In genomic region chr6:131290430-131290829, GRCm38 (mm10) we compare ENCODE assay signal across 8 mouse cellular contexts. TPM values are rescaled to one million over a fixed set of nuclear protein-coding genes. Genes with fewer than 3 reads are reported as not detected.
DNase-seq lines count a peak whose midpoint lies in the region; ATAC-seq and TF ChIP-seq lines count a peak whose summit lies in the region.

No protein-coding gene starts in this region.

- no peak overlapping the region for H3K27ac ChIP-seq in CH12.LX (ENCODE audit: insufficient read depth, low read depth)
- H3K27ac ChIP-seq in cortical plate, adult 2 months (ENCODE audit: insufficient read depth, low read length) = no peak overlapping the region
- no peak overlapping the region for H3K27ac ChIP-seq in liver, embryonic 12.5 days
- no peak overlapping the region for H3K27ac ChIP-seq in stomach, postnatal 0 days (replicated peaks)
- H3K27ac ChIP-seq in forebrain, embryonic 13.5 days = no peak overlapping the region

- peak; percentile 20 for DNase-seq in layer of hippocampus, adult 9-11 months
- DNase-seq in layer of hippocampus, postnatal 25 days (ENCODE audit: extremely low spot score in 1 of 2, low spot score in 1 of 2) = no peak
- DNase-seq in CH12.LX (ENCODE audit: extremely low read depth) (peak; percentile 46), WW6 (ENCODE audit: low read depth, low spot score) (peak; percentile 22)
- peak; percentile 36 for DNase-seq in stomach, postnatal 0 days (ENCODE audit: low spot score)

- H3K4me1 ChIP-seq in CH12.LX (ENCODE audit: control insufficient read depth in 1 of 2, insufficient read depth in 2 of 2) = peaks cover 3 to 8% of the 10 kb centered on the region in 2 experiments; a peak in 3 of 4 replicates
- no peaks in the 10 kb centered on the region; the same call in 1 of the 2 replicates for H3K4me1 ChIP-seq in cortical plate, adult 2 months (ENCODE audit: control insufficient read depth, insufficient read depth, low read length)
- H3K4me1 ChIP-seq in liver, embryonic 12.5 days = peaks cover 24% of the 10 kb centered on the region
- H3K4me1 ChIP-seq in stomach, postnatal 0 days (replicated peaks; ENCODE audit: control insufficient read depth, insufficient read depth) = 0 out of 2 replicates have a peak, but pooled peaks cover 5% of the 10 kb centered on the region
- H3K4me1 ChIP-seq in forebrain, embryonic 13.5 days = peaks cover 10% of the 10 kb centered on the region

- peak; percentile 58; the same call in 1 of the 2 replicates for ATAC-seq in liver, embryonic 12.5 days
- no peak for ATAC-seq in stomach, postnatal 0 days (ENCODE audit: low FRiP score, low TSS enrichment)
- ATAC-seq in forebrain, embryonic 13.5 days = no peak

- no peaks in the 10 kb centered on the region for H3K27me3 ChIP-seq in CH12.LX (replicated peaks)
- H3K27me3 ChIP-seq in liver, embryonic 12.5 days (replicated peaks) = no peaks in the 10 kb centered on the region
- H3K27me3 ChIP-seq in stomach, postnatal 0 days (ENCODE audit: control insufficient read depth, insufficient read depth, low read length) = no peaks in the 10 kb centered on the region
- H3K27me3 ChIP-seq in forebrain, embryonic 13.5 days = no peaks in the 10 kb centered on the region

- TF ChIP-seq EP300 in CH12.LX (IDR thresholded peaks at IDR 0.05; ENCODE audit: low read length) = no peak
- no peak for TF ChIP-seq EP300 in stomach, postnatal 0 days (optimal IDR thresholded peaks at IDR 0.05)

- TF ChIP-seq POLR2A in CH12.LX (IDR thresholded peaks at IDR 0.05; ENCODE audit: low read depth, low read length) = no peak
- no peak for TF ChIP-seq POLR2A in cortical plate, adult 2 months (IDR thresholded peaks at IDR 0.05; ENCODE audit: extremely low read depth, insufficient read depth, low read length)

- 19% methylated on average over 2 of the region's 2 CpGs for WGBS in liver, embryonic 12.5 days (ENCODE audit: insufficient replicate concordance)
- WGBS in stomach, postnatal 0 days = 7% methylated on average over 2 of the region's 2 CpGs
- 15% methylated on average over 2 of the region's 2 CpGs for WGBS in forebrain, embryonic 13.5 days

- in situ Hi-C loops in CH12.LX (cut with MboI; ENCODE audit: low pct_ligation_motif_present, low pct_unique_long_range_greater_than_20kb, low sequenced_read_pairs) = no loop called here

- TF ChIP-seq RAD21 in CH12.LX (IDR thresholded peaks at IDR 0.05; ENCODE audit: low read depth, low read length) = peak; percentile 38

- H3K9me3 ChIP-seq in CH12.LX (replicated peaks; ENCODE audit: low read length) = no peaks in the 10 kb centered on the region
- no peaks in the 10 kb centered on the region for H3K9me3 ChIP-seq in liver, embryonic 12.5 days (replicated peaks)
- no peaks in the 10 kb centered on the region for H3K9me3 ChIP-seq in stomach, postnatal 0 days (ENCODE audit: control insufficient read depth, low read length)
- H3K9me3 ChIP-seq in forebrain, embryonic 13.5 days (replicated peaks) = no peaks in the 10 kb centered on the region

- peaks cover 9 to 21% of the 10 kb centered on the region in 2 experiments for H3K36me3 ChIP-seq in CH12.LX (replicated peaks in 1 of 2; ENCODE audit: control insufficient read depth in 1 of 2, insufficient read depth in 1 of 2, low read length in 1 of 2)
- H3K36me3 ChIP-seq in liver, embryonic 12.5 days = peaks cover 25% of the 10 kb centered on the region
- H3K36me3 ChIP-seq in stomach, postnatal 0 days (ENCODE audit: control insufficient read depth, insufficient read depth, low read length) = peaks cover 3% of the 10 kb centered on the region; the same call in 1 of the 2 replicates
- H3K36me3 ChIP-seq in forebrain, embryonic 13.5 days (ENCODE audit: poor library complexity, severe bottlenecking) = peaks cover 8% of the 10 kb centered on the region

- no peak overlapping the region for H3K4me3 ChIP-seq in CH12.LX (replicated peaks in 1 of 3; ENCODE audit: low read depth in 2 of 3, low read length in 2 of 3, poor library complexity in 1 of 3)
- H3K4me3 ChIP-seq in cortical plate, adult 2 months (ENCODE audit: insufficient read depth, low read length) = no peak overlapping the region
- no peak overlapping the region for H3K4me3 ChIP-seq in liver, embryonic 12.5 days
- H3K4me3 ChIP-seq in stomach, postnatal 0 days (ENCODE audit: low read depth, low read length) = no peak overlapping the region
- H3K4me3 ChIP-seq in forebrain, embryonic 13.5 days = no peak overlapping the region

- no peak overlapping the region for H3K4me2 ChIP-seq in CH12.LX (ENCODE audit: insufficient read depth, low read depth, poor library complexity, severe bottlenecking)
- H3K4me2 ChIP-seq in liver, embryonic 12.5 days = no peak overlapping the region
- H3K4me2 ChIP-seq in stomach, postnatal 0 days (replicated peaks; ENCODE audit: low read depth) = no peak overlapping the region
- H3K4me2 ChIP-seq in forebrain, embryonic 13.5 days = no peak overlapping the region

- peaks cover 2% of the 10 kb centered on the region; the same call in 1 of the 2 replicates for H3K79me2 ChIP-seq in CH12.LX (replicated peaks; ENCODE audit: control insufficient read depth, extremely low read depth, insufficient read depth, poor library complexity, severe bottlenecking)

- dilution Hi-C loops in CH12.LX (cut with MboI; ENCODE audit: extremely low pct_ligation_motif_present, extremely low pct_unique_long_range_greater_than_20kb, low sequenced_read_pairs) = no loop called here

- TF ChIP-seq CTCF in CH12.LX (conservative IDR thresholded peaks at IDR 0.05 in 1 of 2, IDR thresholded peaks at IDR 0.05 in 1 of 2; ENCODE audit: low read depth in 2 of 2, low read length in 2 of 2) = peak in 1 of 2 experiments; percentile 79; a peak in 2 of 4 replicates
- peak; percentile 57 for TF ChIP-seq CTCF in cortical plate, adult 2 months (IDR thresholded peaks at IDR 0.05; ENCODE audit: extremely low read depth, insufficient read depth, low read length)
- TF ChIP-seq CTCF in stomach, postnatal 0 days (IDR thresholded peaks at IDR 0.05; ENCODE audit: low read depth) = peak; percentile 77

- H3K9ac ChIP-seq in CH12.LX (ENCODE audit: insufficient read depth, low read depth) = no peak overlapping the region
- no peak overlapping the region for H3K9ac ChIP-seq in liver, embryonic 12.5 days
- no peak overlapping the region for H3K9ac ChIP-seq in stomach, postnatal 0 days (ENCODE audit: low read length)
- no peak overlapping the region for H3K9ac ChIP-seq in forebrain, embryonic 13.5 days

TF ChIP-seq in CH12.LX, 34 proteins besides CTCF, POLR2A, EP300 and RAD21:
- peak; percentile 62 for TF ChIP-seq ZNF384 (IDR thresholded peaks at IDR 0.05; ENCODE audit: low read depth, low read length)
- TF ChIP-seq MXI1 (IDR thresholded peaks at IDR 0.05; ENCODE audit: low read depth, low read length) = no peak
- TF ChIP-seq JUND (conservative IDR thresholded peaks at IDR 0.05; ENCODE audit: low read depth, low read length) = no peak
- TF ChIP-seq CHD1 (IDR thresholded peaks at IDR 0.05; ENCODE audit: low read depth, low read length) = no peak
- no peak for TF ChIP-seq KAT2A (IDR thresholded peaks at IDR 0.05; ENCODE audit: insufficient replicate concordance, low read length)
- TF ChIP-seq MEF2A (IDR thresholded peaks at IDR 0.05; ENCODE audit: borderline replicate concordance, low read depth, low read length) = no peak
- peak; percentile 48 for TF ChIP-seq SMC3 (IDR thresholded peaks at IDR 0.05; ENCODE audit: low read depth, low read length)
- no peak for TF ChIP-seq MAFK (IDR thresholded peaks at IDR 0.05; ENCODE audit: insufficient replicate concordance, low read length)
- TF ChIP-seq USF1 (IDR thresholded peaks at IDR 0.05; ENCODE audit: low read depth, low read length) = no peak

RNA-seq across cellular contexts. Expression of gene Magohb, which starts 2.6 kb away (rescaled TPM):
- total RNA-seq in layer of hippocampus, postnatal 25 days (2021) = 10 to 100 TPM; 10.8 to 11.7 TPM
- total RNA-seq in CH12.LX (2012; rRNA removed) (19.6 and 26.0 TPM in 2 replicates), CH12.LX (2014; rRNA removed) (78.5 and 79.2 TPM in 2 replicates)
- 32.2 and 32.8 TPM in 2 replicates for polyA plus RNA-seq in CH12.LX (2012; ENCODE audit: insufficient read length, low read depth)
- polyA plus RNA-seq in cortical plate, adult 2 months (2012; rRNA removed) = 10.0 and 10.1 TPM in 2 replicates
- polyA plus RNA-seq in liver, embryonic 12.5 days (2016; fragmentation: Nextera tagmentation; extraction: Ambion mirVana) = 43.9 and 46.3 TPM in 2 replicates
- 44.4 and 50.8 TPM in 2 replicates for polyA plus RNA-seq in stomach, postnatal 0 days (2015; fragmentation: Nextera tagmentation; extraction: Ambion mirVana)
- 57.7 and 64.1 TPM in 2 replicates for polyA plus RNA-seq in forebrain, embryonic 13.5 days (2015; fragmentation: Nextera tagmentation; extraction: Ambion mirVana)

RNA-seq across cellular contexts. Expression of gene Klra2, which starts 43.3 kb away (rescaled TPM):
- under 1 TPM; 0.20 to 0.33 TPM for total RNA-seq in layer of hippocampus, postnatal 25 days (2021)
- total RNA-seq in CH12.LX (2012; rRNA removed) (not detected in 2 replicates), CH12.LX (2014; rRNA removed) (not detected in 2 replicates)
- not detected in 2 replicates for polyA plus RNA-seq in CH12.LX (2012; ENCODE audit: insufficient read length, low read depth)
- polyA plus RNA-seq in cortical plate, adult 2 months (2012; rRNA removed) = 0.21 and 0.25 TPM in 2 replicates
- 0.07 and 0.11 TPM in 2 replicates for polyA plus RNA-seq in liver, embryonic 12.5 days (2016; fragmentation: Nextera tagmentation; extraction: Ambion mirVana)
- 0.22 and 0.24 TPM in 2 replicates for polyA plus RNA-seq in stomach, postnatal 0 days (2015; fragmentation: Nextera tagmentation; extraction: Ambion mirVana)
- not detected in 2 replicates for polyA plus RNA-seq in forebrain, embryonic 13.5 days (2015; fragmentation: Nextera tagmentation; extraction: Ambion mirVana)

Comparison
In these comparisons a context has a peak if more than half of its experiments do, and no peak if none do; other contexts are left out.
1. DNase-seq: peak in layer of hippocampus, adult 9-11 months (single experiment), CH12.LX (single experiment), WW6 (single experiment) and stomach, postnatal 0 days (single experiment); none in layer of hippocampus, postnatal 25 days (0 of 2).